Mouse (Mus musculus) neural tube, embryonic 13.5 days (tissue): Measurements from ENCODE around the gene Aida. TPM values are rescaled to one million over a fixed set of nuclear protein-coding genes. Genes with fewer than 3 reads are reported as not detected.
A peak's percentile ranks its signal among the peaks of the same experiment; 100 is the strongest.
"Not testable (repeated sequence)": the region's sequence is repeated elsewhere in the genome, so short reads cannot be mapped to it uniquely, and the experiment has no call there.

Experiments
- ATAC-seq: fragments of 200-750 bp; cut with Nextera tagmentation; 2 replicates; pipeline ENCODE4 v1.8.0; 2017; ENCODE audit warnings: low read depth, mild to moderate bottlenecking, moderate TSS enrichment, moderate library complexity
- H3K27ac ChIP-seq: fragments of 300-500 bp; sonication (generic); replicated peaks from 2 replicates; pipeline ENCODE4 v1.5.1; 2015; ENCODE audit warnings: moderate library complexity, mild to moderate bottlenecking, inconsistent platforms
- H3K27me3 ChIP-seq: fragments of 300-500 bp; sonication (generic); 2 replicates; pipeline ENCODE4 v1.6.1; 2015; ENCODE audit warnings: mild to moderate bottlenecking, inconsistent platforms
- H3K36me3 ChIP-seq: fragments of 300-500 bp; sonication (generic); 2 replicates; pipeline ENCODE4 v1.6.1; 2015; ENCODE audit warnings: mild to moderate bottlenecking, inconsistent platforms
- H3K4me1 ChIP-seq: fragments of 300-500 bp; sonication (generic); replicated peaks from 2 replicates; pipeline ENCODE4 v1.6.1; 2015; ENCODE audit warnings: inconsistent platforms
- H3K4me2 ChIP-seq: fragments of 300-500 bp; sonication (generic); 2 replicates; pipeline ENCODE4 v1.6.1; 2015; ENCODE audit warnings: inconsistent platforms, mild to moderate bottlenecking, moderate library complexity
- H3K4me3 ChIP-seq: fragments of 300-500 bp; sonication (generic); 2 replicates; pipeline ENCODE4 v1.5.1; 2015; ENCODE audit warnings: mild to moderate bottlenecking, inconsistent platforms
- H3K9ac ChIP-seq: fragments of 300-500 bp; sonication (generic); 2 replicates; pipeline ENCODE4 v1.6.1; 2015; ENCODE audit warnings: moderate library complexity, mild to moderate bottlenecking, inconsistent platforms
- H3K9me3 ChIP-seq: fragments of 300-500 bp; sonication (generic); 2 replicates; pipeline ENCODE4 v1.6.1; 2016; ENCODE audit warnings: inconsistent platforms
- WGBS: fragments of 180-500 bp; shearing (Covaris S2); methylation state at CpG from one replicate; pipeline ENCODE4 v1.1.7; 2015; 5-methylcytosine and 5-hydroxymethylcytosine counted together
- polyA plus RNA-seq: library from polyadenylated mRNA; unstranded; fragments of >200 nt; fragmentation: Nextera tagmentation; extraction: Ambion mirVana; gene quantifications from 2 replicates; pipeline ENCODE4 v1.2.1, GENCODE M21; 2015

Gene Aida
- polyA plus RNA-seq, 1 experiment from 2014 or later, result 53.7 TPM

DNA sequence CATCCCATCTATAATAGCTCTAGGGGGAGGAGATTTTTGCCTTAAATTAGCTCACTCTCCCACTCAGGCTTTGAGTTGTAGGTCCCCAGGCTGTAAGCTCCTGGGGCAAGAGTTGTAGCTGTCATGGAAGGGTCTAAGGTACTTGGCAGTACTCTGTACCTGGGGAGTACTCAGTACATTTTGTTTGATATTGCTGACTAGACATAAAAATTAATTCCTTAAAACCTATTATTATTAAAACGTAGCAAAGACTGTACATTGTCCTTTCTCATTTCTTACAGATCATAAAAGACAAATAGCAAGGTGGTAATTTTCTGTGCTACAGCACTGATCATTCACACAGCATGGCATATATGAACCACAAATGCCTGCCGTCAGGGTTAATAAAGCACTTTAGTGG, 27.5 kb downstream of the Aida start:
- Histone ChIP-seq H3K36me3 (peaks cover 72% of the 10 kb centered on the region), H3K27me3 (no peaks in the 10 kb centered on the region), H3K4me3 (no peak overlapping the region), H3K4me2 (no peak overlapping the region), H3K9ac (no peak overlapping the region), H3K27ac (no peak overlapping the region), H3K4me1 (no peaks in the 10 kb centered on the region), H3K9me3 (no peaks in the 10 kb centered on the region)
- WGBS, result 96% methylated on average over 2 of the region's 2 CpGs
- no peak for ATAC-seq

DNA sequence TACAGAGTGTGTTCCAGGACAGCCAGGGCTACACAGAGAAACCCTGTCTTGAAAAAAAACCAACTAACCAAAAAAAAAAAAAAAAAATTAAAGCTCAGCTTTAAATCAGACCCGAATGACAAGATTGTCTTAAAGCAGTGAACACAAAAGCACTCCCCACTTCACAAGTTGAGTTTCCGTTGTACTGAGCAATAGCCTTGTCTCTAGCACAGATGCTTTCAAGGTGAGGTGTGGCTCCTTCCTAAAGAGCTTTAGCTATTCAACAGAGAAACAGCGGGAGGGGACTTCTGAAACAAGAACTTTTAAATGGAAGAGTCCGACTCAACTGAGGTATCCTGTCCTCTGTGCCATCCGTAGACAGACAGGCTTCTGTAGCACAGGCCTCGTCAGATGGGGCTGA, 28.0 kb downstream of the Aida start:
- Histone ChIP-seq H3K36me3 (peaks cover 72% of the 10 kb centered on the region), H3K27me3 (no peaks in the 10 kb centered on the region)

DNA sequence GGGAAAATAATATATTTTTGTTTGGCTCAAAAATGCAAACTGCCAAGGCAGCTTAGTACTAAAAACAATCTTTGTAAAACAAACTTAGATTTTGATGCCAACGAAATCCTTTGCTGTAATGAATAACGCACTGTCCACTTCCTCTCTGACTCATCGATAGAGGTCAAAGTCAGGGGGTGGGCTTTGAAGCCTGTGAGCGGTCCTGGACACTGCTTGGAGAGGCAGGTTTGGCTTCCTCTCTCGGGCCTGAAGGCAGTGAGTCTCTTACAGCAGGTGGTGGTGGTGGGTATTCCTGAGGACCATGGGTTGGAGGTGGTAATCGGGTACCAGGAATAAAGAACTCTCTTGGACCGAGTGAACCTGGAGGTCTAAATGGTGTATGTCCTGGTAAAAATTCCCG, 30.8 kb downstream of the Aida start:
- Histone ChIP-seq H3K4me2 (no peak overlapping the region), H3K4me1 (no peaks in the 10 kb centered on the region), H3K4me3 (no peak overlapping the region), H3K27ac (no peak overlapping the region), H3K9ac (no peak overlapping the region), H3K9me3 (no peaks in the 10 kb centered on the region), H3K36me3 (peaks cover 84% of the 10 kb centered on the region), H3K27me3 (no peaks in the 10 kb centered on the region)
- ATAC-seq, result no peak
- WGBS, result 95% methylated on average over 8 of the region's 8 CpGs

More for the DNA sequence above, 28.0 kb downstream of the Aida start:
- ATAC-seq, result no peak
- H3K4me2 ChIP-seq, result no peak overlapping the region
- no peaks in the 10 kb centered on the region for H3K9me3 ChIP-seq
- H3K4me1 ChIP-seq, result no peaks in the 10 kb centered on the region
- H3K4me3 ChIP-seq, result no peak overlapping the region
- 95% methylated on average over 6 of the region's 6 CpGs for WGBS
- no peak overlapping the region for H3K9ac ChIP-seq
- no peak overlapping the region for H3K27ac ChIP-seq

GRCm38 (mm10) chr1:183342902-183343301, 46.5 kb downstream of the Aida start:
- peaks cover 55% of the 10 kb centered on the region for H3K36me3 ChIP-seq
- not testable (repeated sequence) for ATAC-seq
- WGBS, result 97% methylated on average over 1 of the region's 1 CpGs

DNA sequence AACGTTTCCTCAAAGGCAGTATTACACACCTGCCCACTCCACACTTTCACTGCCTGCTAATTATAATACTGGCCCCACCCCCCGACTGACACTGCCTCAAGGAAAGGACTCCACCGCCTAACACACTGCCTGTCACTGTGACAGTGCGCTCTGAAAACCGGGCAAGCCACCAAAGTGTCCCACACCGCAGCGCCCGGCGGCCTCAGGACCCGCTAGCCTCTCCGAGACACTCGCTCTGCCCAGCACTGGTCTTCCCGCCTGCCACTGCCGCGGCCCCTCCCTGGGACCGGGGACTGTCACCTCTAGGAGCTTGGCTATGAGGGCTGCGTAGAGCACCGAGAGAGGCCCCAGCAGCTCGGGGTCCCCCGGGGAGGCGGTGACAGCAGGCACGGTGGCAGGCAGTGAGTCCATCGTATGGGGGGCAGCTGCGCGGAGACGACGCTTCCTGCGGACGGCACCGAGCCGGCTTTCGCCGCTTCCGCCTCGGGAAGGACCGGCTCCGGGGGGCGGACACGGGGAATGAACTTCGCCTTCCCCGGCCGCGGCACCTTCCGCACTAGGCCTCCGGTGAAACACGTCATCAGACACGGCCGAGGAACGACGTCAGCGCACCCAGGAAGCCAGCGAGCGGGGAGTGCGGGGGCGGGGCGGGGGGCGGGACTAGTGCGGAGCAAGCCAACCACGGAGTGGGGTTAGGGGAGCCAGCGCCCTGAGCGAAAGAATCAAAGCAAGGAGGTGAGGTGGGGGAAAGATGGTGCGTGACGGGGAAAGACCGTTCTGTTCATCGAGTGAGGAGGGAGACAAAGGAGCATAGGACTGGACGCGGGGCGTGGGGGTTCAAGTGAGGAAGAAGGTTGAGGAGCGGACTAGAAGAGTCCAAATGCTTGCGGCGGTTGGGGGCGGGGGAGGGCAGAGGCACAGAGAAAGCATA, 48.8 kb downstream of the Aida start:
- peak; percentile 98 for ATAC-seq
- peak overlapping the region; percentile 98 for H3K4me3 ChIP-seq
- no peaks in the 10 kb centered on the region for H3K27me3 ChIP-seq
- peak overlapping the region; percentile 97 for H3K9ac ChIP-seq
- no peaks in the 10 kb centered on the region for H3K9me3 ChIP-seq
- WGBS, result under 1% methylated on average over 72 of the region's 72 CpGs
- peaks cover 53% of the 10 kb centered on the region for H3K36me3 ChIP-seq
- H3K4me1 ChIP-seq, result peaks cover 21% of the 10 kb centered on the region
- H3K27ac ChIP-seq, result peak overlapping the region; percentile 90
- peak overlapping the region; percentile 89 for H3K4me2 ChIP-seq

More at GRCm38 (mm10) chr1:183342902-183343301, 46.5 kb downstream of the Aida start:
- peaks cover 21% of the 10 kb centered on the region for H3K4me1 ChIP-seq
- H3K9me3 ChIP-seq, H3K9ac ChIP-seq, H3K4me2 ChIP-seq, H3K27ac ChIP-seq, H3K4me3 ChIP-seq, H3K27me3 ChIP-seq: not testable (repeated sequence)

- Histone ChIP-seq H3K27ac (peak overlapping the region; percentile 90), H3K9me3 (no peaks in the 10 kb centered on the region), H3K36me3 (peaks cover 53% of the 10 kb centered on the region), H3K4me1 (peaks cover 21% of the 10 kb centered on the region), H3K4me3 (peak overlapping the region; percentile 98), H3K9ac (peak overlapping the region; percentile 97), H3K27me3 (no peaks in the 10 kb centered on the region), H3K4me2 (peak overlapping the region; percentile 89)
- peak; percentile 57 for ATAC-seq
- WGBS, result 9% methylated on average over 10 of the region's 10 CpGs
Measured at GRCm38 (mm10) chr1:183345817-183346195, 49.4 kb downstream of the Aida start.

DNA sequence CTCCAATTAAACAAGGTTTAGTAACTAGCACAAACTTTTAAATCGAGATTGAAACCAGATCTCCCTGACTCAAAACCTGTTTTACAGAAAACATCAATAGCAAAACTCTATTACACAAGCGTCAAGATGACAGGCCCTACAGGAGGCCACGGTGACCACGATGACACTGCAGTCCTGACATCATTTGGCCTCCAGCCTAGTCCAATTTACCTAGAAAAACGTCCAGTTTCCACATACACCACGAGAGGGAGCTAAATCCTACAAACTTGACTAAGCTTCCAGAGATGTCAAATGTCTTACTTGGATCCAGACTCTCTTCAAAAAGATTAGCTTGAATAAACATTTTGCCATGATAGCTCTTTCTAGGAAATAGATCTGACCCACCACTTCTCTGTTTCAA, 53.5 kb downstream of the Aida start:
- Histone ChIP-seq H3K36me3 (peaks cover 73% of the 10 kb centered on the region), H3K27ac (no peak overlapping the region), H3K9ac (no peak overlapping the region), H3K4me1 (peaks cover 18% of the 10 kb centered on the region), H3K4me2 (no peak overlapping the region), H3K9me3 (no peaks in the 10 kb centered on the region), H3K27me3 (no peaks in the 10 kb centered on the region), H3K4me3 (no peak overlapping the region)
- 29% methylated on average over 6 of the region's 6 CpGs for WGBS
- no peak for ATAC-seq

DNA sequence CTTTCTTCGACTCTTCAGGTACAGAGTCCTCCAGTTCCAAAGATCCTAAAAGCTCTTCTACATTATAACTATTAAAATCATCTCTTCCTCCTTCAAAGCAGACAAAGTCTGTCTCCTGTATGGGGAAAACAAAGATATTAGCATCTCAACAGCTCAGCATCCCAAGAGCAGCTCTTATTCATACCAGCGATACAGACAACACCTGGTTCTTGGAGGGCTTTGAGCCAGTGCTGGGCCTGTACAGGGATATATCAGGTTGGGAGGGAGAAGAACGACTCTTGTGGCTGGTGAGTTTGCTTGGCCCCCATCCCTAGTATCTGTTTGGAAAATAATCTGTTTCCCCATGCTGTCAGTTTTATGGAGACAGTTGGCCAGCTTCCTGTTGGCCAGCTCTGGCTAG, 62.5 kb downstream of the Aida start:
- Histone ChIP-seq H3K4me2 (no peak overlapping the region), H3K27me3 (no peaks in the 10 kb centered on the region), H3K9me3 (no peaks in the 10 kb centered on the region), H3K9ac (no peak overlapping the region), H3K36me3 (peaks cover 80% of the 10 kb centered on the region), H3K4me1 (no peaks in the 10 kb centered on the region), H3K27ac (no peak overlapping the region), H3K4me3 (no peak overlapping the region)
- 89% methylated on average over 3 of the region's 3 CpGs for WGBS
- no peak for ATAC-seq

GRCm38 (mm10) chr1:183362301-183362700, 65.9 kb downstream of the Aida start:
- H3K27ac ChIP-seq, result no peak overlapping the region
- H3K9ac ChIP-seq, result no peak overlapping the region
- H3K36me3 ChIP-seq, result peaks cover 68% of the 10 kb centered on the region
- ATAC-seq, result no peak
- H3K9me3 ChIP-seq, result no peaks in the 10 kb centered on the region
- H3K4me2 ChIP-seq, result no peak overlapping the region
- H3K4me1 ChIP-seq, result peaks cover 9% of the 10 kb centered on the region
- 94% methylated on average over 5 of the region's 5 CpGs for WGBS
- no peaks in the 10 kb centered on the region for H3K27me3 ChIP-seq
- no peak overlapping the region for H3K4me3 ChIP-seq

GRCm38 (mm10) chr1:183362729-183363576, 66.6 kb downstream of the Aida start:
- WGBS, result 90% methylated on average over 14 of the region's 14 CpGs
- Histone ChIP-seq H3K4me1 (peaks cover 15% of the 10 kb centered on the region), H3K4me2 (no peak overlapping the region), H3K27ac (no peak overlapping the region), H3K9ac (no peak overlapping the region), H3K36me3 (peaks cover 61% of the 10 kb centered on the region), H3K27me3 (no peaks in the 10 kb centered on the region), H3K9me3 (no peaks in the 10 kb centered on the region), H3K4me3 (no peak overlapping the region)
- ATAC-seq, result no peak

DNA sequence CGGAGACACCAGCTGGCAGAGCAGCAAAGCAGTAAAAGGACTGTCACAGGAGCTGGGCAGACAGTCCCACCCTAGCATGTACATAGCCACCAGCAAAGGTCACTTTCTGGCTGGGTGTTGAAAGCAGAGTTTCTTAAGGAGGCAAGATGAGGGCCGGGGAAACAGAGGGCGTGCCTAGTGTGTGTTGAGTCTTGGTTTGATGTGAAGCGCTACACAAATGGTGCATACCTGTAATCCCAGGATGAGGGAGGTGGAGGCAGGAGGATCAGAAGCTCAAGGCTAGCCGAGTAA, 67.1 kb downstream of the Aida start:
- Histone ChIP-seq H3K27ac (no peak overlapping the region), H3K4me3 (no peak overlapping the region), H3K36me3 (peaks cover 55% of the 10 kb centered on the region), H3K9ac (no peak overlapping the region), H3K27me3 (no peaks in the 10 kb centered on the region), H3K4me1 (peaks cover 21% of the 10 kb centered on the region), H3K4me2 (no peak overlapping the region), H3K9me3 (no peaks in the 10 kb centered on the region)
- no peak for ATAC-seq
- 94% methylated on average over 5 of the region's 5 CpGs for WGBS

DNA sequence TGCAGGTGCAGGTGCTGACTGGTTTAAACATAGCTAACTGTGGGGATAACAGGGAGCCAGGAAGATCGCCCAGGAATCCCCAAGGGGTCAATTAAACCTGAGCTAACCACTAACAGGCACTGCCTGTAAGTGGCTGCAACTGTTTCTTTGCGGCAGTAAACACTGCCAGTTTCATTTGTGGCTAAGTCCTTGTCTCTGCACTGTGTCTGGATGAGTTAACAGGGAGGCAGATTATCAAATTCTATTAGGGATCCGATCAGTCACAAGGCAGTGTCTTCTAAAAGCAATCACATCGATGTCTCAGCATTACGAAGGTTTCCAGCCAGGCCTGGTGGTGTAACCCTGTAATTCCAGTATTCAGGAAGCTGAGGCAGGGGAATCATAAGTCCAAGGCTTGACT, 70.0 kb downstream of the Aida start:
- WGBS, result 75% methylated on average over 5 of the region's 5 CpGs
- Histone ChIP-seq H3K9me3 (no peaks in the 10 kb centered on the region), H3K9ac (no peak overlapping the region), H3K27me3 (no peaks in the 10 kb centered on the region), H3K4me1 (peaks cover 30% of the 10 kb centered on the region), H3K4me3 (no peak overlapping the region), H3K36me3 (peaks cover 31% of the 10 kb centered on the region), H3K27ac (no peak overlapping the region), H3K4me2 (no peak overlapping the region)
- no peak for ATAC-seq
